19 mouse cellular contexts compared by ENCODE assay signal in genomic region chr8:22162206-22162605, GRCm38 (mm10). TPM values are rescaled to one million over a fixed set of nuclear protein-coding genes. Genes with fewer than 3 reads are reported as not detected.
"Had no signal": no experiment of that assay in that cellular context is flagged by ENCODE, and none has a peak within 500 bp of the region (broad histone marks: within the 10 kb centered on the region; RNA-seq: fewer than 3 reads in every experiment).

No protein-coding gene starts in this region.

- H3K27ac ChIP-seq: neural tube, embryonic 13.5 days; neural tube, embryonic 15.5 days; stomach, embryonic 15.5 days; stomach, postnatal 0 days had no signal

- DNase-seq: retina, postnatal 1 day; right cerebral cortex, adult 18-20 months; right cerebral cortex, postnatal 14 days; right cerebral cortex, postnatal 25 days; right cerebral cortex, postnatal 4 days; spleen, adult 18-20 months; thymus, adult 18-20 months; thymus, adult 2 months; thymus, postnatal 14 days; thymus, postnatal 25 days; thymus, postnatal 36 days; thymus, postnatal 4 days had no signal

- H3K9ac ChIP-seq: neural tube, embryonic 13.5 days; neural tube, embryonic 15.5 days; stomach, embryonic 15.5 days had no signal

- H3K27me3 ChIP-seq: neural tube, embryonic 13.5 days; neural tube, embryonic 15.5 days; stomach, embryonic 15.5 days had no signal

- H3K9me3 ChIP-seq: neural tube, embryonic 13.5 days; neural tube, embryonic 15.5 days; stomach, embryonic 15.5 days had no signal

- H3K4me2 ChIP-seq: neural tube, embryonic 13.5 days; neural tube, embryonic 15.5 days; stomach, embryonic 15.5 days had no signal

- H3K4me3 ChIP-seq: neural tube, embryonic 13.5 days; neural tube, embryonic 15.5 days; stomach, embryonic 15.5 days had no signal

RNA-seq across cellular contexts. Expression of gene Nek5, which starts 37.4 kb away (rescaled TPM):
- polyA plus RNA-seq: small intestine, adult 2 months; spleen, adult 2 months; thymus, postnatal 0 days had no signal
